Mouse (Mus musculus) lung, adult 18-20 months (tissue): ENCODE data around the gene Ednra.
"Not testable (repeated sequence)": the region's sequence is repeated elsewhere in the genome, so short reads cannot be mapped to it uniquely, and the experiment has no call there.

ENCODE experiments used
- DNase-seq, 2 experiments: peaks; one replicate each; pipeline ENCODE4 v3.0.0; 2022; ENCODE audit warnings: mixed read lengths in 2 of 2

The Ednra gene

DNA sequence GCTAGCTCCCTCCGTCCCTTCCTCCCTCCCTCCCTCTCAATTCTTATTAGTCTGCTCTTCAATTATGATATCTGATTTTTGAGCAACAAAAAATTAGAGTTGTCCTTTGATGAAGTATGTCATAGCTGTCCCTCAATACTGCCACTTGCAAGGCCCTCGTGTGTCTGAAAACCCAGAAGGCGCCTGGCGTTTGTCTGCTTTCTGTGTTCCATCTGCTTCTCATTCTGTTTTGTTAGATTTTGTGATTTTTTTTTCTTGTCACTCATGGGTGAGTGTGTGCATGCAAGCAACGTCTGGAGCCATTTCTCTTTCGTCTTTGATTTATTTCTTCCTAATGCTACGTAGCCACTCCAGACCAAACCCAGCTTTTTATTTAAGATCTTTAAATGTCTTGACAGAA lies 9.8 kb downstream of the Ednra start:
- no peak for DNase-seq

DNA sequence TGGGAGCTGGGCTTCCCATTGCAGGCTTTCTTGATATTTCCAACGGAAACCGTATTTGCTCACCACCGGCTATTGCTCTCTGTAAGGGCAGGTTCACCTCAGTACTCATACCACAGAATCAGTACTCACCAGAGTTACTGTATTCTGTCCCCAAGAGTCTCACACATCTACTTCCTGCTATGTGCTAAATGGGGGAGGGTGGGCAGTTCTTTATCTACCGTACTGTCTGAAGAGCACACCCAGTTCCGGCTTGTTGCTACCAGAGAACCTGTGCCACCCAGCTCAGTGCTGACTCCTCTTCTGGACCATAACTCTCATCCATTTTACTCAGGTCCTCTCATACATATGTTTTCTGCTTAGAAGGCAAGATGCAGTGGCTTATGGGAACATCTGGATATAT lies 10.6 kb downstream of the Ednra start:
- DNase-seq: no peak

DNA sequence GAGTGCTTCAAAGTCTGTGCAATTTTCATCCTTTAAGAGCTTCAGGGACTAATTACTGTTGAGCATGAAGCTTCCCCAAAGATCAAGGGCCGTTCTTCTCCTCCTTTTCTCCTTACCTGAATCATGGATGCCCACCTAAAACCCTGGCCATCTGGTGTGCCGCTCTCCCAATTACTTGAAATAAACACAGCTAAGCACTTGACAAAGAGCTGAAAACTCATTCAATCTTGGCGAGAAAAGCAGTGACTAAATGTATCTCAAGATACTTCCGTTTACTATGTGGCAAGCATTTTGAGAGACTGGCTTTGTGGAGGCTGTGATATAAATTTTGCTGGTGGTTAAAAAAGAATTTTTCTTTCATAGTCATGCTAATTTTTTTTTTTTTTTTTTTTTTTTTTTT lies 19.5 kb downstream of the Ednra start:
- DNase-seq: no peak

DNA sequence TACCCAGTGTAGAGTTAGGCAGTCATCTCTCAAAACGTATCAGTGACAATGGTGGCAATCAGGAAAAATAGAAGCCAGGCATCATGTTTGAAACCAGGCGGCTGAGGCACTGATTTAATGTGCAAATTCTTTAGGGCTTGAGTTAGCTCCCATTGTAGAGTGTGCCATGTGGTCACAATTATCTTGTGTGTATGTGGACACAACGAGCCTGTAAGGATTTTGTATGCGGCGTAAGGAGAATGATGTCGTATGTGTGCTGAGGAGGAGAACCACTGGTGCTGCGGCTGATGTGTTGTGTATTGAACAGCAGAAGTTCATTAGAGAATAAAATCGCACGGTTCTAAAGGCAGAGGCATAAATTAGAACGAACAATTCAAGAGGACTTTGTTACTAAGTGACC lies 26.2 kb downstream of the Ednra start:
- no peak for DNase-seq

DNA sequence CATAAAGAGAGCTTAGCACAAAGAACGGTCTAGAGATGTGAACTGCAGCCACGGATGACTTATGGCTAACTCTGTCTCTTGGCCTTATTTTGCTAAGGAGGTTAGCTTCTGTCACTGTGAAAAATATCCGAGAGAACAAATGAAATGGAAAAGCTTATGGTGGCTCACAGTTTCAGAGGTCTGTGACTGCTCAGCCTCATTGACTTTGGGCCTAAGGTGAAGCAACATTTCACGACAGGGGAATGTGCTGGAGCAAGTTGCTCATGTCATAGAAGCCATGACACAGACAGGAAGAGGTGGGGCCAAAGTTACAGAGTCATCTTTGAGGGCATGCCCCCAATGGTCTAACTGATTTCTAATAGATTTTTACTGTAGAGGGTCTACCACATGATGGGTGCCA lies 28.1 kb downstream of the Ednra start:
- no peak for DNase-seq

DNA sequence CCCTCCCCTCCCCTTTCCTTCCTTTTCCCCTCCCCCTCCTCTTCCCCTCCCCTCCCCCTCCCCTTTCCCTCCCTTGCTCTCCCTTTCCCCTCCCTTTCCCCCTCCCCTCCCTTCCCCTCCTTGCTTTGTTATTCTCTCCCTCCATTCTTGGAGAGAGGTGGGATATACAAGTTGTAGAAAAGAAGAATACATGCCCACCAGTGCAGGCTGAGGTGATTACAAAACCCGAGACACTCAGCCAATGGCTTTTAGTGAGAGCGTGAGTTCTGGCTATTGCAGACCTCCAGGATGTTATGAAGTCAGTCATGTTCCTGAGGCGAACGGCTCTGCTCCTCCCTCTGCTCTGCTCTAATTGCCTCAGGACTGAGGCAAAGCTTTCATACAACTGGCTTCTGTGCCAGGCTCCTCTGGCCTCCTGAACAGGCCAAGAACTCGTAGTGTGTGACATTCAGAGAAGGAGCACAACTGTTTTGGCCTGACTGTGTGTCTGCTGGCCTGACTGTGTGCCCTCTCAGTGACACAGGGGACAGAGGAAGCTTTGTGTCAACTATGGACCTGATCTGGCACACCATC lies 28.7 kb downstream of the Ednra start:
- DNase-seq: peak in 1 of 2 experiments; percentile 16

DNA sequence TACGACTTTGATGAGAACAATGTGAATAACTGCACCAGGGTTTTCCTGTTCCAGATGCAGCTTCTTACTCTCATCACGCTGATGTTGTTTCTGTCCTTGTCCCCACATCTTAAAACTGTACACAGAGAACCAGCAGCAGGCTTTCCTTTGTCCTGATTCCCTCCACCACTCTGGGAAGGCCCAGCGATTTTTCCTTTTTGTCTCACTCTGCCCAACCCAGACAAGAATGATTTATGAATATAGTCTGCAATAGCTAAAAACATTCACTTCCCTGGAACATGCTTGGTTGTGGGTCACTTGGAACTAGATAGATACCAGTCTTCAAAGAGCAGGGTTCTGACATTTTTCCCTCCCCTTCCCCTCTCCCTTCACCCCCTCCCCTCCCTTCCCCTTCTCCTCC lies 29.2 kb downstream of the Ednra start:
- no peak for DNase-seq

DNA sequence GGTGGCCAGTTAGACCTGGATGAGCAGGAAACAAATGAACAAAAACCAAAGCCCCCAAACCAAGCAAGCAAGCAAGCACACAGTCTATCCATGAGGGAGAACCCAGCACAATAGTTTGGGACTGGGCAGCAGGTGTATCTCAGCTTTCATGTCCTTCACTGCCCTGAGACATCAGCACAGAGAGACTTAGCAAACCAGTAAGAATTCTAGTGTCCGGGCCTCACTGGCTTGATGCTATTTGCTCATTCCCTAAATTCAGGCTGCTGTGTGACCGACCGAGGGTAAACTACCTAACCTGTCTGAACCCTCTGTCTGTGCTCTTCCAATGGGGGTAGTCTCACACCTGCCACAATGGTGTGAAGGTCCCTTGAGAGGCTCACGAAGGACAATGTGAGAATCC lies 29.7 kb downstream of the Ednra start:
- no peak for DNase-seq

DNA sequence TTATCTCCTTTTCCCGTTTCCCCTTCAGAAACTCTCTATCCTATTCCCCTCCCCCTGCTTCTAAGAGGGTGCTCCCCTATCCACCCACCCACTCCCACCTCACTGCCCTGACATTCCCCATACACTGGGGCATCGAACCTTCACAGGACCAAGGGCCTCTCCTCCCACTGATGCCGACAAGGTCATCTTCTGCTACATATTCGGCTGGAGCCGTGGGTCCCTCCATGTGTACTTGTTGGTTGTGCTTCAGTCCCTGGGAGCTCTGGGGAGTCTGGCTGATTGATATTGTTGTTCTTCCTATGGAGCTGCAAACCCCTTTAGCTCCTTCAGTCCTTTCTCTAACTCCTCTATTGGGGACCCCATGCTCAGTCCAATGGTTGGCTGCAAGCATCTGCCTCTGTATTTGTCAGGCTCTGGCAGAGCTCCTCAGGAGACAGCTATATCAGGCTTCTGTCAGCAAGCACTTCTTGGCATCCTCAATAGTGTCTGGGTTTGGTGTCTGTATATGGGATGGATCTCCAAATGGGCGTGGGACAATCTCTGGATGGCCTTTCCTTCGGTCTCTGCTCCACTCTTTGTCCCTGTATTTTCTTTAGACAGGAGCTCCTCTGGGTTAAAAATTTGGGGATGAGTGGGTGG lies 34.7 kb downstream of the Ednra start:
- DNase-seq: not testable (repeated sequence)

DNA sequence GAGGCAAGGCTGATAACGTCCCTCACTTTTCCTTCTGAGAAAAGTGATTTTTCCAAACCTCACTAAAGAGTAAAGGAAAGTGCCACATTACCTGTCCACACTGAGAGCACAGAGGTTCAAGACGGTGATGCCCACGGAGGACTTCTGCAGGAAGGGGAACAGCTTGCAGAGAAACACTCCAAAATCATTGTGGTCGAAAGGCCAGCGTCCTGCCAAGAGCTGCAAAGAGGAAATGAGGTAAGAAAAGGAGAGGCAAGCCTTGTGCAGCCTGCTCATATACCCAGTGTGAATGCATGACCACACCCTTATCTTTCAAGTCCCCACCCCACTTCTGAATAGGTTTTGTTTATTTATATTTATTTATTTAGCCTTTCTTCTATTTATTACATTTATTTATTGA lies 35.3 kb downstream of the Ednra start:
- DNase-seq: no peak

DNA sequence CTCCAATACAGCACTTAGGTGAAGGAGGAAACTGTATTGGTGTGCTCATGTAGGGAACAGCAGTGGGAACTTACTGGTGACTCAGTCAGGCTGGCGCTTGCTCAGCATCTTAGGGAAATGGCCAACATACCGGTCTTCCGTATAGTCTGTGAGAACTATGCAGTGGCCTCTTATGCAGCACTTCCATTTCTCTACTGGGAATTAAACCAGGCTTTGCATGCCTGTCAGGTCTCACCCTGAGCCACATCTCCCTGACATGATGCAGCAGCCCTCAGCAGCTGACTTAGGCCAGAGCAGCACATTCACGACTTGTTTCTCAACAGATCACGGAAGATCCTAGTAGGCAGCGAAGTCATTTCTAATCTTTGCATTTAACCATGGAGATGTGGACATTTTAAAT lies 39.9 kb downstream of the Ednra start:
- DNase-seq: no peak

DNA sequence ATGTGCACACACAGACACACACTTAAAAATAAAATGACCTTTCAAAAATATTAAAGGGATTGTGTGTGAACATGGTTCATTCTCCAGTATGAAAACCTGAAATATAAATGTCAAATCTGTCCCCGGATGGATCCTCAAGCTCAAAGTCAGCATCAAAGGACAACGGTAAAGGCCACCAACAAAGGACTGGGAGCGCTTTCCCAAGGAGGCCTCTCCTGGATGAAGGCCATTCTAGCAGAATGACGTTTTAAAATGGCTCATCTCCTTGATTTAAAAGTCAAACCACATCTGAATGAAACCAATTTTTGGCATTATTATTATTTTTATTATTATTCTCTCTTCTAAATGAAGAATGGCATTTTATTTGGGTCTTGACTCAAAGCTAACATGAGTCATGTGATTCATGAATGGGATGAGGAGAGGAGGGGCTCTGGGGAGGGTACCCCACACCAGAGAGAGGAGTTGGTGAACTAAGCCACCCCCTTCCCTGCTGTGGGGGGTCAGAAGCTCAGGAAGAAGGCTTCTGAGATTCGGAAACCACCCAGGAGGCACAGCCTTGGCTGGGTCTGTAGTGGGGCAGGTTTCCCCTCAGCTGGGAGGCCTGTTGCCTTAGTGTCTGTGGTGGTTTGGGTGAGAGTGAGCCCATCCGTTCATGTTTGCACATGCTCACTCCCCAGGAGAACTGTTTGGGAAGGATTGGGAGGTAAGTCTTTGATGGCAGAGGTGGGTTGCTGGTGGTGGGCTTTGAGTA lies 40.7 kb downstream of the Ednra start:
- DNase-seq: no peak

DNA sequence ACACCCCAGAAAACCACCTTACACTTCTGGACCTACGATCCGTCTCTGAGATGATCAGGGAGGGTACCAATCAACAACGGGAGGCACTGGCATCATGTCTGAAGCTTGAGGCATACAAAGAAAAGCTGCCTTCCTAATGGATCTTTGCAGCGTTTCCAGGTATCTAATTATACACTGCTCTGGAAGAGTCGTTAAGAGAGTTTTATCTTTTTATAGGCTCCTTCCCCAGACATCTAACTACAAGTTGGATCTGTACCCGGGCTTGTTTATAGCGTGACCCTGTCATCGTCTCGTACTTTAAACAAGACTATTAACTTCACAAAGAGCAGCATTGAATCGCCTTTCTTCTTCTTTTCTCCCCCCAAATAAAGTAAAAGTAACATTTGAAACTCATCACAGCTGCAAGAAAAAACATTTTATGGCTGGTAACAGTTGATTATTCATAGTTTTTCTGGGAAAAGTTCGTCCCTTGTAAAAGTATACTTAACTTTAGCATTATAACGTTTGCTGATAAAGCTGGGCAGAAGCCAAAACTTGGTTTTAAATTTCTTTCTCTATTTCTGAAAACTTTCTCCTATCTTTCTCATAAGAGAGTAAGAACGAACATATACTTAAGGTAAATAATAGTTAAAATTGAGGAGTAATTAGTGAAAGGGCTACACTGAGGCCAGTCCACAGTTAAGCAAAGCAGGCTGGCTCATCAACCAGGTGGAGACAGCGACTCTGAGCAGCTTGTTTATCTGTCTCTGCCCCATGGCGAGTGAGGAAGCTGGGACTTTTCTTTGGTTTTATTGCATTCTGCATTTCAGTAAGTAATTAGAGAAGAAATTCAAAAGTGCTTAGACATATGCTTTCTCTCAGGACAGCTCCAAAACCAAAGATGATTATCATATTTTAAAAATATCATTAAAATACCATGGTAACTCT lies 42.0 kb downstream of the Ednra start:
- no peak for DNase-seq

DNA sequence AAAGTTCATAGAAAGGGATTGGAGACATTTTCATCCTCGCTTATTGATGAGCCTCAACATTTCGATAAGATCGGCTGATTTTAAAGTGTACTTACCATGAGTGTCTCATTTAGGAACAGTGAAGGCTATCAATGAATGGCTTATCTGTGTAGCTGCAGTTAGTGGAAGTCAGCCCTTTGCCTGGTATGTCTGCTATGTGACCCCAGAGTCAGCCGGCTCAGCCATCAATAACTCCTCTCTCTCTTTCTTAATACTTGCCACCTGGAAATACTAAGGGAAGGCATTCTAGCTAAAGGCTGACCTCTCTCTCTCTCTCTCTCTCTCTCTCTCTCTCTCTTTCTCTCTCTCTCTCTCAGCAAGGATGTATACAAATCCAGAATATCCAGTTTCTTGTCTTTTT lies 52.2 kb downstream of the Ednra start:
- DNase-seq: no peak

DNA sequence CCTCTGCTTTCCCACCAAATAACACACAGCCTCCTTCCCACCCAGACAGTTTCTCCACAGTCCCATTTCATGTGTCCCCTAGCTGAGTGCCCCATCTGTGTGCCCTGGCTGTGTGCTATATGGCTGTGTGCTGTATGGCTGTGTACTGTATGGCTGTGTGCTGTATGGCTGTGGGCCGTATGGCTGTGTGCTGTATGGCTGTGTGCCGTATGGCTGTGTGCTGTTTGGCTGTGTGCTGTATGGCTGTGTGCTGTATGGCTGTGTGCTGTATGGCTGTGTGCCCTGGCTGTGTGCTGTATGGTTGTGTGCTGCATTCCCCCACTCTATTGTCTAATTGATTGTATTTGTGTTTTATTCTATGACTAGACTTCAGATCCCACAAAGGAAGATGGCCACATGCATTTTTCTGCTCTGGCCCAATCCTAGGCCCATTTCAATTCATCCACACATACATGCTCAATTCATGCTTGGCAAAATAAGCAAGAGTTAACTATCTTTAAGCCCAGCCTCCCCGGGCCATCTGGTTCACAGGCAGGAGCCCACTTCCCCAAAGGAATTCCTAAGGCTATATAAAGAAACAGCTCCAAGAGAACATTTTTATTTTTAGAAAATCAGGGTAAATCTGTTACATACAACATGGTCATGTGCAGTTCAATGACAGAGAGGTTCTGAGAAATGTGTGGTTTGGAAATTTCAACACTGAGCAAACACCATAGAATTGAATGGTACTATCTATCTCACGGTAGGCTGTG lies 53.5 kb downstream of the Ednra start:
- no peak for DNase-seq

DNA sequence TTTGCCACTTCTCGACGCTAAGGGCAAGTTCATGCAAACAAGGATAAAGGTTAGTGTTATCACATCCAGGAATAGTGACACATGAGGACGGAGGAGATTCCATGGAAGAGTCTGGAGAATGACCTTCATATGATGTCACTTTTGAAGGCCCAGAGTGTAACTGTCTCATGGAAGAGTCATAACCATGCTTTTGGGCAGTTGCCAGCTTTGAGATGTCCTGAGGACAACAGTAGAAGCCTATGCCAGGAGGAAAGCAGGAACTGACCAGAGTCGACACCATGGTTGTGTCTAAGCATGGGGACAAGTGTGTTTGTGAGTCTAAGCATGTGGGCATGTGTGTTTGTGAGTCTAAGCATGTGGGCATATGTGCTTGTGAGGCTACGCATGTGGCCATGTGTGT lies 56.3 kb downstream of the Ednra start:
- no peak for DNase-seq

DNA sequence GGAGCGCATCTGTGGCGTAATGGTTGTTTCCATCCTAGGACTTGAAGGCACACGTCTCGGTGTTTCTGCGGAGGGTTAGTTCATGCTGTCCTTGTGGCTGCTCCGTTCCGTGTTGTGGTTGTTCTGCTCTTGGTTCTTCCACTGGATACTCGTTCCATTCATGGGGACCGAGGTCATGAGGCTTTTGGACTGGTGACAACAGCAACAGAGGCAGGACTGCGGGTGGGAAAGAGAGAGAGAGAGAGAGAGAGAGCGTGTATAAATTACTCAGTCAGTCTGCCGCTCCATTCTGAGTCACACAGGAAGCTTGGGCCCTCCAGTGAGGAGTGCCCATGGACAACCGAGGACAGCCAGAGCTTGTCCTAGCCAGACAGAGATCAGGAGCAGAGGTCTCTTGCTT lies 59.4 kb downstream of the Ednra start:
- DNase-seq: no peak

DNA sequence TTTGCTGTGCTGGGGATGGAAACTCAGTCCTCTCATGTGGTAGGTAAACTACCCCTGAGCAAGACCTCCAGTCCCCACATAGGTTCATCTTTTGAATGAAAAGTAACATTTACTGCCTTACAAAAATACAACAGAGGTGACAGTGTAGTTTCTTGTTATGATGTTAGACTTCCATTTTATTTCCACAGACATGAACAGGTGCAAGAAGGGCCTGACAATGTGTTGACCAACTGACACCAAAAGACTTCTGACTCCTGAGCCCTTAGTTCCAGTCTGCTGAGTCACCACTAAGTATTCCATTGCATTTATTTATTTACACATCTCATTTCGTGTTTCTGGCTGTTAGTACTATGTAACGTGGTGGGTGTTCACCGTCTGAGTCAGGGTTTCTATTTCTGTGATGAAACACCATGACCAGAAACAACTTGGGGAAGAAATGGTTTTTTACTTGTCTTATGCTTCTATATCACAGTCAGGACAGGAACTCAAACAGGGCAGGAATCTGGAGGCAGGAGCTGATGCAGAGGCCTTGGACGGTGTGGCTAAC lies 64.7 kb downstream of the Ednra start:
- DNase-seq: no peak

DNA sequence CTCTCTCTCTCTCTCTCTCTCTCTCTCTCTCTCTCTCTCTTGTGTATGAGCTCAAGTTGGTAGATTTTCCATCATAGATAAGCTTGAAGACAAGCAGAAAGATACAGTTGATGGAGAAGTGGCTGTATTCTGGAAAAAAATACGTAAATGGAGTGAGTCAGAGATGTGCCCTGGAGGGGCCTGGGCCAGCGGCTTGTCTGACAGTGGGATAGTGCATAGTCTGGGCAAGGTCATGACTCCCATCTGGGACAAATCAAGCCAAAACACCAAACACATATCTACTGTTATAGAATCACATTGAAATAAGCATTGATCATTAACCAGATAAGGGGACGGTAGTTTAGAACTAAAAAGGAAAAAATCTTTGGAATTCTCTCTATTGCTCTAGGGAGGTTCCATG lies 65.9 kb downstream of the Ednra start:
- DNase-seq: no peak

DNA sequence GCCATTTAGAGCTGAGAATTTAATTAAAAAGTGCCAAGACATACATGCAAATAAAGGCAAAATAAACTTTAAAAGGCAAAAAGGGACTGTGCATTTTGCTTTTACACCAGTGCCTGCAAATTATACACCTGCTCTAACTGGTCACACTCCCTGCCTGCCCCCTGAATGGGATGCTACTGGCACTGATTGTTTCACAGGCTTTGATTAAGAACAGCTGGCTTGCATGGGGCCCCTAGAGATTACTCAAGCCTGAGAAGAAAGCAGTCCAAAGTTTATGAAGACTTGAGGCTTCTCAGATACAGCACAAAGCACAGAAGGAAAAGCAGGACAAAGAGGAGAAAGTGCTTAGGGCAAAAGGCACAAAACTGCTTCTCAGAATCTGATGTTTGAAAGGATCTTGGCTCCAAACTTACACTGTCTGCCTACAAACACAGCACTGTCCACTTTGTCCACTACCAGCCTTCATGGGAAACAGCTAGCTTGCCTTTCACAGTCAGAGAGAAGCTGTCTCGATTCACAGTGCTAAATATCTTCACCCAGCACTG lies 73.5 kb downstream of the Ednra start:
- DNase-seq: no peak

DNA sequence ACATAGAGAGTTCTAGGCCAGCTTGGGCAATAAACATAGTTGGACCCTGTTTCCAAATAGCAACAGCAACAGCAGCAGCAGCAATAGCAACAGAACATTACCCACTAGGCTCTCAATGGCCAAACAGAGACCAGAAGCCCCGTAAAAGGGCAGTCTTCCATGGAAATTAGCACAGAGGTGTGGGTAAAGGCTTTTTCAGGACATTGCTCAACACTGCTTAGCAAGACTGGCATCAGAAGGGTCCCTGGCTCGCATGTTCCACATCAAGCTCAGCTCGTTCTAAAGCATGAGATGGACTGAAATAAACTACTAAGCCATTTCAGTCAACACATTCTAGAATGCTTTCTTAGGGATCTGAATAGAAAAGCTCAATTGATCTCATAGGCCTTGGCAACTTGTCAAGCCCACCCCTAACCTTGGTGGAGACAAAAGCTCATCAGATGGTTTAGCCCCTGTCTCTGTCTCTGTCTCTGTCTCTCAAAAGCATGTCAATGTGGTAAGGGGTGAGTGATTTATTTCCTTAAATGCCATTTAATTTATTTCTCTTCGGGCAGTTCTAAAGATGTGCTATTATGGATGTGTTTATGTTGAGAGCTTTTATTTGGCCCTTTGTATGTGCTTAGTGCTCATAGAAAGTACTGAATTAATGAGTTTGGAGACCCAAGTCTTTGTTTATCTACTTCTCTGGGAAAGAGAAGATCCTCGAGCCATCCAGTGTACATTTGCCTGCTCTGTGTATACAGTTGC lies 84.0 kb downstream of the Ednra start:
- DNase-seq: peak in 1 of 2 experiments; percentile 22
